Mouse (Mus musculus) liver, embryonic 15.5 days (tissue): ENCODE measurements around the gene Igsf9. TPM values are rescaled to one million over a fixed set of nuclear protein-coding genes. Genes with fewer than 3 reads are reported as not detected.
A peak's percentile ranks its signal among the peaks of the same experiment; 100 is the strongest.

Experiments
- ATAC-seq: fragments of 200-750 bp; cut with Nextera tagmentation; 2 replicates; pipeline ENCODE4 v1.8.0; 2017; ENCODE audit warnings: moderate number of reproducible peaks, mild to moderate bottlenecking, moderate library complexity; ENCODE audit not compliant: insufficient read depth
- H3K27ac ChIP-seq: fragments of 300-500 bp; sonication (generic); replicated peaks from 2 replicates; pipeline ENCODE4 v1.5.1; 2015; ENCODE audit warnings: mild to moderate bottlenecking, inconsistent platforms
- H3K27me3 ChIP-seq: fragments of 300-500 bp; sonication (generic); 2 replicates; pipeline ENCODE4 v1.6.1; 2015; ENCODE audit warnings: mild to moderate bottlenecking, inconsistent platforms
- H3K36me3 ChIP-seq: fragments of 300-500 bp; sonication (generic); replicated peaks from 2 replicates; pipeline ENCODE4 v1.6.1; 2015; ENCODE audit warnings: moderate library complexity, mild to moderate bottlenecking, inconsistent platforms
- H3K4me1 ChIP-seq: fragments of 300-500 bp; sonication (generic); replicated peaks from 2 replicates; pipeline ENCODE4 v1.6.1; 2015; ENCODE audit warnings: inconsistent platforms
- H3K4me2 ChIP-seq: fragments of 300-500 bp; sonication (generic); 2 replicates; pipeline ENCODE4 v1.6.1; 2015; ENCODE audit warnings: moderate library complexity, mild to moderate bottlenecking, inconsistent platforms
- H3K4me3 ChIP-seq: fragments of 300-500 bp; sonication (generic); replicated peaks from 2 replicates; pipeline ENCODE4 v1.5.1; 2015; ENCODE audit warnings: mild to moderate bottlenecking, inconsistent platforms
- H3K9ac ChIP-seq: fragments of 300-500 bp; sonication (generic); 2 replicates; pipeline ENCODE4 v1.6.1; 2015; ENCODE audit warnings: moderate library complexity, mild to moderate bottlenecking, inconsistent platforms
- H3K9me3 ChIP-seq: fragments of 300-500 bp; sonication (generic); replicated peaks from 2 replicates; pipeline ENCODE4 v1.6.1; 2016; ENCODE audit warnings: inconsistent platforms
- WGBS: fragments of 180-500 bp; shearing (Covaris S2); methylation state at CpG from one replicate; pipeline ENCODE4 v1.1.7; 2015; ENCODE audit warnings: mixed read lengths; ENCODE audit not compliant: insufficient replicate concordance; 5-methylcytosine and 5-hydroxymethylcytosine counted together
- polyA plus RNA-seq: library from polyadenylated mRNA; unstranded; fragments of >200 nt; fragmentation: Nextera tagmentation; extraction: Ambion mirVana; gene quantifications from 2 replicates; pipeline ENCODE4 v1.2.1, GENCODE M21; 2015

Gene Igsf9
- polyA plus RNA-seq, 1 experiment from 2014 or later, result 1.2 TPM

DNA sequence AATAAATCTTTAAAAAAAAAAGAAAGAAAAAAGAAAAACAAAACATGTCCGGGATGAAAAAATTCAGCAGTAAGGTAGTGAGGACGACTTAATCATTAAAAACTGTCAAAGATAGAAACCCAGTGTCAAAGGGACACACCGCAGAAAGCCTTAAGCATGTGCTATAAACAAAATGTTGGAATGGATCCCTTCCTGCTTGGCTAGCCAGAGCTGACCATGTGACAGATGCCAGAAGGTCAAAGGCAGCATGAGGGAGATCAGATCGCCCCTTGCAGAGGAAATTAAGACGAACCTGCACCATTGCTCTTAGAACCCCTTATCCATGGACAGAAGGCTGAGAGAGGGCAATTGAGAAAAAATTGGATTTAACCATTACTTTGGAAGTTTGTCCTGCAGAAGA is 12.2 kb upstream of the Igsf9 start:
- WGBS, result 57% methylated on average over 5 of the region's 5 CpGs
- no peak for ATAC-seq
- Histone ChIP-seq H3K4me2 (no peak overlapping the region), H3K4me3 (no peak overlapping the region), H3K9me3 (no peaks in the 10 kb centered on the region), H3K27ac (no peak overlapping the region), H3K27me3 (no peaks in the 10 kb centered on the region), H3K36me3 (no peaks in the 10 kb centered on the region), H3K9ac (no peak overlapping the region), H3K4me1 (0 out of 2 replicates have a peak, but pooled peaks cover 2% of the 10 kb centered on the region)

DNA sequence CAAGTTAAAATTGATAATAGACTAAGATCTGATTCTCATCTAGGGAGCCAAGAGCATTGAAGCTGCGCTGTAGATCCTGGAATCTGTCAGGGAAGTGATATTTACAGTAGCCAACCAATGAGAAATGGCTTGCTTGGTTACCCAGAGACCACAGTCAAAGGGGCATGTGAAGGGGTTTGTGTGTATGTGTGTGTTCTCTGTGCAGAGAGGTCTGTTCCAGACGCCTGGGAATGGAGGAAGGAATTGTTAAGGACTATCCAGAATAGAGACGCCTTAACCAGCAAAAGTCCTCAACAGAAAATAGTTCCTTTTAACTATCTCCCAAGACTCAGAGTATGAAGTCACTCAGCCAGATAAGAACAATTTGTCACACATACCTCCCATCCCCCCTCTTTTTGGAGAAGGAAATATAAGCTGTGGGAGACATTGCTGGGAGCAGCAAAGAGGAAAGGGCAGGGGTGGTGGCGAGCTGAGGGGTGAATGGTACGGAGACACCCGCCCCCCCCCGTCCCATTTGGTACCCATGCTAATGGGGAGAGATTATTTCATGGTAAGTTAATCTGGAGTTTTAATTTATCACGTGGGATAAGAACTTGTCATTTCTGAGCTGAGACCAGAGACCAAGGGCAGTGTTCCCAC is 11.7 kb upstream of the Igsf9 start:
- no peaks in the 10 kb centered on the region for H3K9me3 ChIP-seq
- WGBS, result 29% methylated on average over 8 of the region's 8 CpGs

DNA sequence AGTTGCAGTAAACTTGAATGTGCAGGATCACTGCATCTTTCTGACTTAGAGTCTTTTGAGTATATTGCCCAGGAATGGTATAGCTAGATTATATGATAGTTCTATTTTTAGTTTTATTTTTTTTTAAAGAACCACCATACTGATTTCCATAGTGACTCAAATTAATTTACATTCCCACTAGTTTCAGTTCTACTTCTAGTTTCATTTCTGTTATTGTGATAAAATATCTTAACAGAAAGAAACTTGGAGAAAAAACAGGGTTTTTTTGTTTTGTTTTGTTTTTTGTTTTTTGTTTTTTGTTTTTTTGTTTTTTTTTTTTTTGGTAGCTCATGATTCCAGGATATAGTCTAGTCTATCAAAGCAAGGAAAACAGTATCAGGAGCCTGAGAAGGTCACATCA is 8.7 kb upstream of the Igsf9 start:
- no peak overlapping the region for H3K27ac ChIP-seq
- no peak overlapping the region for H3K9ac ChIP-seq
- no peaks in the 10 kb centered on the region for H3K36me3 ChIP-seq
- no peaks in the 10 kb centered on the region for H3K9me3 ChIP-seq
- no peaks in the 10 kb centered on the region for H3K27me3 ChIP-seq
- no peak overlapping the region for H3K4me2 ChIP-seq
- no peak for ATAC-seq
- no peak overlapping the region for H3K4me3 ChIP-seq
- peaks cover 8% of the 10 kb centered on the region for H3K4me1 ChIP-seq

More for the DNA sequence above, 11.7 kb upstream of the Igsf9 start:
- Histone ChIP-seq H3K9ac (no peak overlapping the region), H3K4me2 (no peak overlapping the region), H3K27me3 (no peaks in the 10 kb centered on the region), H3K4me3 (no peak overlapping the region), H3K36me3 (no peaks in the 10 kb centered on the region), H3K4me1 (peaks cover 7% of the 10 kb centered on the region; the same call in 1 of the 2 replicates), H3K27ac (no peak overlapping the region)
- no peak for ATAC-seq

DNA sequence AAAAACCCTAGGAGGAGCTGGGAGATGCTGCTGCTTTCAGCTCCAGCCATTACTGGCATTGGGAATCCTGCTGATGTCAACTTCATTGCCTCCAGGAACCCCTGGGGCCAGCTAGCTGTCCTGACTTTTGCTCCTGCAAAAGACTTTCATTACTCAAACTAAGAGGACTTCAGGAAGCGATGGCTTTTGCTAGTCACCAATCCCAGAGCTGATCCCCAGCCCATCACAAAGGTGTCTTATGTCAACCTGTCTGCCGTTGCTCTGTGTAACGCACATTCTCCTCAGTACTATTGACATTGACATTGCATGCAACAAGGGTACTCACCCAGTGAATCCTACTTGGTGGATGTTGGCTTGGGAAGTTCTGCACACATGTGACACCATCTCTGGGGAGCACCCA is 7.4 kb upstream of the Igsf9 start:
- Histone ChIP-seq H3K4me2 (no peak overlapping the region), H3K27me3 (no peaks in the 10 kb centered on the region), H3K4me3 (no peak overlapping the region), H3K36me3 (no peaks in the 10 kb centered on the region), H3K9me3 (no peaks in the 10 kb centered on the region), H3K4me1 (peaks cover 8% of the 10 kb centered on the region), H3K9ac (no peak overlapping the region), H3K27ac (no peak overlapping the region)
- ATAC-seq, result no peak
- WGBS, result 68% methylated on average over 3 of the region's 3 CpGs

DNA sequence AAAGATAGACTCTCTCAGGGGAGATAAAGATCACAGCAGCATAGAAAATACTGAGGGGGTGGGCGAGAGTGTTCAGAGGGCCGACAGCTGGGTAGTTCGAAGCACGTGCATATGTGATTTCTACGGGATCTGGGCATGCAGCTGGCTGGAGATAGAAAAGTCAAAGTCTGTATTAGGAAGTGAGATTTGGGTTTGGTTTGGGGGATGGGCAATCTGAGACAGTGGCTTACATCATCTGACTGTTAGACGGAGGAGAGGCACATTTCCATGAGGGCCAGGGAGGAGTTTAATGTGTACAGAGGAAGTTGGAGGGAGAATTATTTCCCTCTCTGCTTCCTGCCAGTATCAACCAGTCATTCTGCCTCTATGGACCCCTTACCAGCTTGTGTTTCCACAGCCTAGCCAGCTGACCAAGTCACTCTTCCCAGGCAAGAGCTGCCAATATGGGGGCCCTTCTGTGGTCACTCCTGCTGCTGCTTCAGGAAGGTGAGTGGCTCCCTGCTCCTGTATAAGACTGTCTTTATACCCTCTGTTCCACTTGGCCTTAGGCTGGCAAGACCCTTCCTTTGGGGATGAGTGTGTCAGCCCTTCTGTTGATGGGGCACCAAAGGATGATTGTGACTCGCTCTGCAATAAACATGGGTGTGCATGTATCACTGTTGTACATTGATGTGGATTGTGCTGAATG is 6.4 kb upstream of the Igsf9 start, which contains the start of gene Slamf9:
TSS of gene Slamf9 (plus strand) at position 305 of the 688 bp plus-strand sequence.
- H3K4me3 ChIP-seq, result no peak within 1 kb of the TSS
- peaks cover 5% of the 10 kb centered on the region for H3K4me1 ChIP-seq
- no peaks in the 10 kb centered on the region for H3K9me3 ChIP-seq
- H3K27me3 ChIP-seq, result 0 out of 2 replicates have a peak, but pooled peaks cover 5% of the 10 kb centered on the region
- H3K9ac ChIP-seq, result no peak within 1 kb of the TSS
- no peak within 1 kb of the TSS for H3K4me2 ChIP-seq
- no peaks in the 10 kb centered on the region for H3K36me3 ChIP-seq
- 14% methylated on average over 7 of the region's 7 CpGs for WGBS
- H3K27ac ChIP-seq, result no peak within 1 kb of the TSS
- ATAC-seq, result peak; percentile 42; the same call in 1 of the 2 replicates

DNA sequence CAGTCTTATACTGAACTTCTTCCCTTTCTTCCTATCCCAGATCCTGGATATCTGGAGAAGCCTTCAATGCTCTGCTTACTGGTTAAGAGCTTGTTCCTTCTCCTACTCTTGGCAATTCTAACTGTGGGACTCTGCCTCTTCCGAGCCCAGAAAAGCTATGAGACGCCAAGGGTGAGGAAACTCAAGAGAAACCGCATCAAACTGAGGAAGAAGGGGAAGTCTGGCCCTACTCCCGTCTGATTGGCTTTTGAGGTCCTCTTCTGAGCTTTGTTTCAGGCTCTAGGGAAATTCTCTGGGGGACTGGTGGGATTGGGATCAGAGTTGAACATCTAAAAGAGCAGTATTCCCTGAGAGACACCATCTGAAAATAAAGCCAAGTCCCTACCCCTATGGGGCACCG is 3.6 kb upstream of the Igsf9 start:
- Histone ChIP-seq H3K4me2 (no peak overlapping the region), H3K27ac (no peak overlapping the region), H3K9me3 (no peaks in the 10 kb centered on the region), H3K4me1 (peaks cover 24% of the 10 kb centered on the region), H3K27me3 (peaks cover 32% of the 10 kb centered on the region), H3K9ac (no peak overlapping the region), H3K36me3 (no peaks in the 10 kb centered on the region), H3K4me3 (no peak overlapping the region)
- WGBS, result 20% methylated on average over 5 of the region's 5 CpGs
- ATAC-seq, result no peak

DNA sequence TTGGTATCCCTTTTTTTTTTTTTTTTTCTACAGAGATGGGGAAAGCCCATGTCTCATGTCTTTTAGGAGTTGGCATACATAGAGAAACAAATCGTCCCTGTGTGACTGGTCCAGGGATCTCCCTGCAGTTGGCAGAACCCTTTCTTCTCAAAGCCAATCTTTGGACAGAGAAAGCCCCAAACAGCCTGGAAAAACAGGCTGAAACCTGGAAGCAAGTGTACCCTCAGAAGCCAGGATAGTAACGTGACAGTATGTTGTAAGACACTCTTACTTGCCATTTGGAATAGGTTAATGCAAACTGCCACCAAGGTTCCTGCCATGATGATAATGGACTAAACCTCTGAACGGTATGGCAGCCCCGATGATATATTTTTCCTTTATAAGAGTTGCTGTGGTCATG is 1.2 kb upstream of the Igsf9 start:
- H3K9me3 ChIP-seq, result no peaks in the 10 kb centered on the region
- peaks cover 32% of the 10 kb centered on the region for H3K27me3 ChIP-seq
- no peak overlapping the region for H3K9ac ChIP-seq
- H3K36me3 ChIP-seq, result no peaks in the 10 kb centered on the region
- WGBS, result 72% methylated on average over 4 of the region's 4 CpGs
- no peak for ATAC-seq
- peaks cover 22% of the 10 kb centered on the region for H3K4me1 ChIP-seq
- H3K27ac ChIP-seq, result no peak overlapping the region
- H3K4me3 ChIP-seq, result no peak overlapping the region
- H3K4me2 ChIP-seq, result no peak overlapping the region

DNA sequence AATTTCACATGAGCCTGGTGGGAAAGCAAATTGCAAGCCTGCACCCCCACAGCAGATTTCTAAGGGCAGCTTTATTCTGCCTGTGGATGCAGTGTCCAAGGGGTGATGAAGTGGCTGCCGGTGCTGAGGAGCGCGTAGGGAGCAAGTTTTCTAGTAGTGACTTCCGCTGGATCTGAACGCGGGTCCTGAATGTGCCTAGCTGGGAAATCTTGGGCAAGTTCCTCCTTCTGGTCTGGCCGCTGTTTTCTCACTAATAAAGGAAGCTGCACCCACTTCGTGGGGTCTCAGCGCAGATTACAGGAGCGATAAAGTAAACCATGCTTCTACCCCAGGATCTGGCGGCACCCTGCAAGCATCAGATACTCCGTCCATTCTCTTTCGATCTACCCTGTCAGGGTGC is 477 bp upstream of the Igsf9 start:
- Histone ChIP-seq H3K4me1 (peaks cover 22% of the 10 kb centered on the region), H3K27ac (no peak overlapping the region), H3K9ac (no peak overlapping the region), H3K27me3 (peaks cover 32% of the 10 kb centered on the region), H3K4me3 (peak overlapping the region; percentile 44; the same call in 1 of the 2 replicates), H3K4me2 (peak overlapping the region; percentile 62), H3K9me3 (no peaks in the 10 kb centered on the region), H3K36me3 (no peaks in the 10 kb centered on the region)
- no peak for ATAC-seq
- 12% methylated on average over 13 of the region's 13 CpGs for WGBS

DNA sequence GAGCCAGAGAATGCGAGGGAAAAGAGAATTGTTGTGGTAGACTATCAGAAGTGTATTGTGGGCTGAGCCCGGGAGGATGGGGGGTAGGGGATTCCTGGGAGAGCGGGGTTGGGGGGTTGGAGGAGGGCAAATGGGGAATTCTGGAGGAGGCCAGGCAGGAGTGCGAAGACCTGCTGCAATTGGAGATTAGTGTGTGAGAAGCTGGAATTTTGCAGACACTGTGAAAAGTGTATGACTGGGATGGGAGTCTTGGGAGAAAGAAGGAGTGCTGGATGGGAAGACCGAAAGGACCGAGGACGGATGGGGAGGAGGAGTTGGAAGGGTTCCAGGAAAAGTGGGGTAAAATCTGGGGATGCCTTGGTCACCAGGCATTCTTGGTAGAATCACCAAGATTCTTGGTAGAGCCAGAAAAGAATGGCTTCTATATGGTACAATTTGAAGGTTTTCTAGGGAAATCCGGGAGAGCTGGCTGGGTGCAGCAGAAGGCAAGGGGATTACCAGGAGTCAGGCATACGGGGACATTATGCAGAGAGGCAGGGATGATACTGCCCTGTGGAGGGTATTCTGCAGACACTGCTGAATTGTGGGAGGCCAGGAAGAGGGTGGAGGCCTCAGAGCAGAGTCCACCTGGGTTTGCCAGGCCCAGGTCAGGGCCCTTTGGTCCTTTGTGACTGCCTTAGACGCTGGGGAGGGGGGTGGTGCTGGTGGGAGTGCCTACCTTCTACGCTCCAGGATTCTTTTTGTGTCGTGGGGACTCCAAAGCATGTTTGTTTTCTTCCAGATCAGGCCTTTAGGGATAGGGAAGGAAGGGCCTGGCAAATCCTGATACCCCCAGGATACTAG is 1.2 kb downstream of the Igsf9 start:
- H3K27me3 ChIP-seq, result peaks cover 32% of the 10 kb centered on the region
- 20% methylated on average over 12 of the region's 12 CpGs for WGBS
- no peaks in the 10 kb centered on the region for H3K9me3 ChIP-seq
- ATAC-seq, result no peak
- no peak overlapping the region for H3K27ac ChIP-seq
- peaks cover 22% of the 10 kb centered on the region for H3K4me1 ChIP-seq
- H3K4me3 ChIP-seq, result peak overlapping the region; percentile 44
- H3K36me3 ChIP-seq, result no peaks in the 10 kb centered on the region
- no peak overlapping the region for H3K9ac ChIP-seq
- H3K4me2 ChIP-seq, result peak overlapping the region; percentile 62

DNA sequence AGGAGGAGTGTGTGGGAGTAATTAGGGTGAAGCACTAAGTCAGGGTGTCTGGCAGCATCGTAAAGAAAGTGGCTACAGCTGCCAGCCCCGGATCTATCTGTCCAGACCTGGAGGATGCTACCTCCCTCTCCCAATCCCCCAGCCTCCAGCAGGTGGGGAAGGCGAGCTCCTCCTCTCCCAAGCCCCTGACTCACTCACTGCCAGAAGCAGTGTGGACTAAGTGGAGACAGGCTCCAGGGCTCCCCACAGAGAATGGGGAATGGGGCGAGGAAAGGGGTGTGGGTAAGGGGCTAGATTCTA is 1.7 kb downstream of the Igsf9 start:
- Histone ChIP-seq H3K9ac (no peak overlapping the region), H3K27ac (no peak overlapping the region), H3K4me2 (no peak overlapping the region), H3K27me3 (peaks cover 32% of the 10 kb centered on the region), H3K4me3 (no peak overlapping the region), H3K4me1 (peaks cover 22% of the 10 kb centered on the region), H3K36me3 (no peaks in the 10 kb centered on the region), H3K9me3 (no peaks in the 10 kb centered on the region)
- 40% methylated on average over 4 of the region's 4 CpGs for WGBS
- no peak for ATAC-seq

DNA sequence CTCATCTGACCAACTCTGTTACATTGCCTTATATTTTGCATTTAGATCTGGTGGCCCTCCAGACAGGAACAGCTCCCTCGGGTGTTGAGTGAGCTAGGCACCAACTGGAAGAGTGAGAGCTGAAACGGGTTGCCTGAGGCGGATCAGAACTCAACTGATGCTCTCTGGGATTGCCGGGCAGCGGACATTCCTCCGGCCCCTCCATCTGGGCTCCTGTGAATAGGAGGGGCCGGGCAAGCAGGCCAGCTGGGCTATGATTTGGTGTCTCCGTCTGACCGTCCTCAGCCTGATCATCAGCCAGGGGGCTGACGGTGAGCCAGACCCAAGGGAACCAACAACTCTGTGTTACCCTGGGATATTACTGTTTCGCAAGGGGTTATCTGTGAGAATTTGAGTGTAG is 2.6 kb downstream of the Igsf9 start:
- Histone ChIP-seq H3K4me3 (no peak overlapping the region), H3K4me2 (no peak overlapping the region)
- 62% methylated on average over 11 of the region's 11 CpGs for WGBS

More for the DNA sequence above, 2.6 kb downstream of the Igsf9 start:
- H3K4me1 ChIP-seq, result peaks cover 22% of the 10 kb centered on the region
- H3K27me3 ChIP-seq, result peaks cover 32% of the 10 kb centered on the region
- no peaks in the 10 kb centered on the region for H3K36me3 ChIP-seq
- no peak overlapping the region for H3K27ac ChIP-seq
- ATAC-seq, result no peak
- H3K9ac ChIP-seq, result no peak overlapping the region
- H3K9me3 ChIP-seq, result no peaks in the 10 kb centered on the region
